Mouse (Mus musculus) kidney, adult 2 months (tissue): ENCODE results near the gene 4930467E23Rik.

Source experiments
- CTCF ChIP-seq: fragments of 200-500 bp; conservative IDR thresholded peaks from 2 replicates; pipeline ENCODE4 v1.5.1; 2011; ENCODE audit warnings: low read depth, mild to moderate bottlenecking, control low read depth, low read length, moderate library complexity, mixed read lengths; ENCODE audit not compliant: insufficient read depth, insufficient read length
- POLR2A ChIP-seq: fragments of 200-500 bp; IDR thresholded peaks from one replicate; pipeline ENCODE4 v1.6.1; 2011; ENCODE audit warnings: low read depth, low read length, control low read depth

- TF ChIP-seq CTCF (0 out of 2 replicates have a peak, but pooled peaks have one; percentile 20), POLR2A (peak; percentile 39)
Observed at GRCm38 (mm10) chr8:19784554-19785364, 55.4 kb downstream of the 4930467E23Rik start.
